Comparison of ENCODE assay signal across 9 mouse cellular contexts in the genomic region with DNA sequence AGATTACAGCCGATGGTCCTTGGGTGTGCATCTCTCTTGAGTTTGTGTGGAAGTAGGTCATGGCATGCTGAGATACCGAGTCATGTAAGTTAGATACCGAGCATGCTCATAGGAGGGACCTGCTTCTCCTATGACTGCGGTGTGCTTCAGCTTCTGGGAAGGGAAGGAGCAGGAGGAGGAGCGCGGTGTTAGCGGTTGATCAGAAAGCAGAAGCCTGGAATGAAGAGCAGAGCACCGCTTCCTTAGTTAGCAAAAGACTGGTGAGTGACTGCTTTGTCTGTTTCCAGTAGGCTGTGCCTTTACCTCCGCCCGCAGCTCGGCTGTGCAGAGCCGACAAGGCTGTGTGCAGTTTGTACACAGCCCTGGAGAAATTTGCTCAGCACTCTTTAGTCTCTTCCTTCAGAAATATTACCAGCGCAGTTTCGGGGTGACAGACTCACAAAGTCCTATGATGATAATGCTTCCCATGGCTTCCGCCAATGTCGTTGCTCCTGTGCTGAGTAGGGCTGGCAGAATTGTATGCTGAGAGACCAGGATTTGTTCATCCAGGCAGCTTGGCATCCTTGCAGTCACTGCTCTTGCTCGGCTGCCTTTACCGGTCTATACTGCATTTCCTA.
DNase-seq lines count a peak whose midpoint lies in the region; ATAC-seq lines count a peak whose summit lies in the region.
"Had no signal": no experiment of that assay in that cellular context is flagged by ENCODE, and none has a peak within 500 bp of the region (broad histone marks: within the 10 kb centered on the region; RNA-seq: fewer than 3 reads in every experiment).

No protein-coding gene starts in this region.

- ATAC-seq in heart, embryonic 11.5 days (replicated peaks; ENCODE audit: insufficient number of reproducible peaks, low FRiP score, low TSS enrichment), result no peak
- ATAC-seq in embryonic facial prominence, embryonic 13.5 days (ENCODE audit: insufficient number of reproducible peaks, insufficient read depth, low FRiP score, low TSS enrichment, low read depth), result no peak

- H3K4me3 ChIP-seq in heart, embryonic 11.5 days (ENCODE audit: low read depth, low read length), result no peak overlapping the region
- no peak overlapping the region for H3K4me3 ChIP-seq in embryonic facial prominence, embryonic 13.5 days
- H3K4me3 ChIP-seq in midbrain, embryonic 10.5 days, result no peak overlapping the region

- 78% methylated on average over 18 of the region's 18 CpGs for WGBS in heart, embryonic 11.5 days (ENCODE audit: insufficient replicate concordance)
- WGBS in embryonic facial prominence, embryonic 13.5 days, result 81% methylated on average over 18 of the region's 18 CpGs
- 89% methylated on average over 18 of the region's 18 CpGs for WGBS in midbrain, embryonic 10.5 days

- H3K27ac ChIP-seq in heart, embryonic 11.5 days (ENCODE audit: low read depth, low read length), result no peak overlapping the region
- 0 out of 2 replicates have a peak overlapping the region, but pooled peaks have one; percentile 5 for H3K27ac ChIP-seq in embryonic facial prominence, embryonic 13.5 days
- 0 out of 2 replicates have a peak overlapping the region, but pooled peaks have one; percentile 23 for H3K27ac ChIP-seq in midbrain, embryonic 10.5 days (replicated peaks)

- no peaks in the 10 kb centered on the region for H3K36me3 ChIP-seq in heart, embryonic 11.5 days (ENCODE audit: control insufficient read depth, insufficient read depth, low read length)
- H3K36me3 ChIP-seq in embryonic facial prominence, embryonic 13.5 days, result 0 out of 2 replicates have a peak, but pooled peaks cover 3% of the 10 kb centered on the region
- peaks cover 10% of the 10 kb centered on the region; the same call in 1 of the 2 replicates for H3K36me3 ChIP-seq in midbrain, embryonic 10.5 days
- H3K36me3 ChIP-seq: G1E had no signal

- DNase-seq in heart, adult 9 months (ENCODE audit: low spot score in 2 of 2), result no peak
- DNase-seq in ES-CJ7 (ENCODE audit: low read depth, low spot score) (peak; percentile 32), adipocyte (ENCODE audit: low spot score) (no peak)
- no peak for DNase-seq in midbrain, embryonic 10.5 days (ENCODE audit: low spot score)
- no peak for DNase-seq in spleen, postnatal 36 days (ENCODE audit: low spot score in 2 of 2)
- DNase-seq in layer of hippocampus, adult 8-10 months (ENCODE audit: low spot score in 2 of 2), result no peak

- peak overlapping the region; percentile 6 for H3K4me2 ChIP-seq in heart, embryonic 11.5 days
- no peak overlapping the region for H3K4me2 ChIP-seq in embryonic facial prominence, embryonic 13.5 days

- H3K9me3 ChIP-seq in heart, embryonic 11.5 days (replicated peaks; ENCODE audit: control insufficient read depth, low read length), result no peaks in the 10 kb centered on the region
- H3K9me3 ChIP-seq in embryonic facial prominence, embryonic 13.5 days, result no peaks in the 10 kb centered on the region
- no peaks in the 10 kb centered on the region for H3K9me3 ChIP-seq in midbrain, embryonic 10.5 days (replicated peaks)

- peaks cover 10% of the 10 kb centered on the region; the same call in 1 of the 2 replicates for H3K4me1 ChIP-seq in heart, embryonic 11.5 days (ENCODE audit: control insufficient read depth, insufficient read depth, low read length)
- peaks cover 36% of the 10 kb centered on the region for H3K4me1 ChIP-seq in embryonic facial prominence, embryonic 13.5 days
- peaks cover 10% of the 10 kb centered on the region for H3K4me1 ChIP-seq in midbrain, embryonic 10.5 days

- no peaks in the 10 kb centered on the region for H3K27me3 ChIP-seq in heart, embryonic 11.5 days (ENCODE audit: control insufficient read depth, insufficient read depth, low read length)
- H3K27me3 ChIP-seq in embryonic facial prominence, embryonic 13.5 days, result no peaks in the 10 kb centered on the region
- H3K27me3 ChIP-seq in midbrain, embryonic 10.5 days (ENCODE audit: low read depth, poor library complexity, severe bottlenecking), result no peaks in the 10 kb centered on the region

- no peak overlapping the region for H3K9ac ChIP-seq in heart, embryonic 11.5 days (ENCODE audit: low read depth, low read length)
- 0 out of 2 replicates have a peak overlapping the region, but pooled peaks have one; percentile 6 for H3K9ac ChIP-seq in embryonic facial prominence, embryonic 13.5 days
